Mouse (Mus musculus): ENCODE data around the gene Slc16a9. TPM values are rescaled to one million over a fixed set of nuclear protein-coding genes. Genes with fewer than 3 reads are reported as not detected.

The Slc16a9 gene
- polyA plus RNA-seq (2016; fragmentation: Nextera tagmentation; extraction: Ambion mirVana) = 0.25 and 0.36 TPM in 2 replicates

GRCm38 (mm10) chr10:70244921-70245558 lies at the start of gene Slc16a9:
Gene Slc16a9 (plus strand): TSS chr10:70245100.
- peak; percentile 79 for DNase-seq (ENCODE audit: low spot score)
- no peaks in the 10 kb centered on the region for H3K9me3 ChIP-seq (replicated peaks)
- H3K4me1 ChIP-seq = peaks cover 20% of the 10 kb centered on the region
- H3K27me3 ChIP-seq (ENCODE audit: low read depth, poor library complexity, severe bottlenecking) = peaks cover 58% of the 10 kb centered on the region
- H3K4me3 ChIP-seq = peak within 1 kb of the TSS; percentile 74
- WGBS = under 1% methylated on average over 54 of the region's 54 CpGs
- H3K36me3 ChIP-seq = no peaks in the 10 kb centered on the region
- H3K27ac ChIP-seq (replicated peaks) = peak within 1 kb of the TSS; percentile 81

GRCm38 (mm10) chr10:70195279-70195678 lies 49.6 kb upstream of the Slc16a9 start:
- no peak overlapping the region for H3K27ac ChIP-seq (replicated peaks)
- no peak overlapping the region for H3K4me3 ChIP-seq
- 81% methylated on average over 7 of the region's 7 CpGs for WGBS
- peaks cover 42% of the 10 kb centered on the region for H3K36me3 ChIP-seq
- H3K9me3 ChIP-seq (replicated peaks) = no peaks in the 10 kb centered on the region
- H3K4me1 ChIP-seq = peaks cover 8% of the 10 kb centered on the region; the same call in 1 of the 2 replicates
- H3K27me3 ChIP-seq (ENCODE audit: low read depth, poor library complexity, severe bottlenecking) = no peaks in the 10 kb centered on the region
- DNase-seq (ENCODE audit: low spot score) = no peak

- DNase-seq (ENCODE audit: low spot score) = no peak
These were observed 49.1 kb upstream of the Slc16a9 start for GRCm38 (mm10) chr10:70195786-70196185.

GRCm38 (mm10) chr10:70196666-70197065 lies 48.2 kb upstream of the Slc16a9 start:
- H3K27me3 ChIP-seq (ENCODE audit: low read depth, poor library complexity, severe bottlenecking) = no peaks in the 10 kb centered on the region
- H3K4me3 ChIP-seq = no peak overlapping the region
- no peaks in the 10 kb centered on the region for H3K9me3 ChIP-seq (replicated peaks)
- no peak for DNase-seq (ENCODE audit: low spot score)
- H3K36me3 ChIP-seq = peaks cover 28% of the 10 kb centered on the region
- H3K27ac ChIP-seq (replicated peaks) = no peak overlapping the region
- WGBS = 92% methylated on average over 6 of the region's 6 CpGs
- peaks cover 11% of the 10 kb centered on the region for H3K4me1 ChIP-seq

More at GRCm38 (mm10) chr10:70195786-70196185, 49.1 kb upstream of the Slc16a9 start:
- Histone ChIP-seq H3K4me1 (peaks cover 8% of the 10 kb centered on the region), H3K27me3 (ENCODE audit: low read depth, poor library complexity, severe bottlenecking) (no peaks in the 10 kb centered on the region), H3K9me3 (replicated peaks) (no peaks in the 10 kb centered on the region), H3K36me3 (peaks cover 37% of the 10 kb centered on the region), H3K4me3 (no peak overlapping the region), H3K27ac (replicated peaks) (no peak overlapping the region)
- 65% methylated on average over 7 of the region's 7 CpGs for WGBS

GRCm38 (mm10) chr10:70197601-70198000 lies 47.3 kb upstream of the Slc16a9 start:
- H3K27me3 ChIP-seq (ENCODE audit: low read depth, poor library complexity, severe bottlenecking) = no peaks in the 10 kb centered on the region
- H3K9me3 ChIP-seq (replicated peaks) = no peaks in the 10 kb centered on the region
- peaks cover 11% of the 10 kb centered on the region for H3K4me1 ChIP-seq
- H3K4me3 ChIP-seq = no peak overlapping the region
- WGBS = 84% methylated on average over 2 of the region's 2 CpGs
- no peak for DNase-seq (ENCODE audit: low spot score)
- no peak overlapping the region for H3K27ac ChIP-seq (replicated peaks)
- H3K36me3 ChIP-seq = peaks cover 19% of the 10 kb centered on the region

GRCm38 (mm10) chr10:70198012-70198411 lies 46.9 kb upstream of the Slc16a9 start:
- Histone ChIP-seq H3K9me3 (replicated peaks) (no peaks in the 10 kb centered on the region), H3K4me1 (peaks cover 11% of the 10 kb centered on the region), H3K27ac (replicated peaks) (no peak overlapping the region), H3K36me3 (peaks cover 15% of the 10 kb centered on the region), H3K27me3 (ENCODE audit: low read depth, poor library complexity, severe bottlenecking) (no peaks in the 10 kb centered on the region), H3K4me3 (no peak overlapping the region)
- no peak for DNase-seq (ENCODE audit: low spot score)
- 81% methylated on average over 6 of the region's 6 CpGs for WGBS

GRCm38 (mm10) chr10:70198951-70199463 lies 45.9 kb upstream of the Slc16a9 start:
- no peak overlapping the region for H3K4me3 ChIP-seq
- no peak for DNase-seq (ENCODE audit: low spot score)
- 94% methylated on average over 7 of the region's 7 CpGs for WGBS

GRCm38 (mm10) chr10:70199466-70200210 lies 45.3 kb upstream of the Slc16a9 start:
- no peak for DNase-seq (ENCODE audit: low spot score)
- no peaks in the 10 kb centered on the region for H3K9me3 ChIP-seq (replicated peaks)
- peaks cover 8% of the 10 kb centered on the region for H3K4me1 ChIP-seq
- H3K27me3 ChIP-seq (ENCODE audit: low read depth, poor library complexity, severe bottlenecking) = no peaks in the 10 kb centered on the region
- WGBS = 84% methylated on average over 6 of the region's 6 CpGs
- H3K36me3 ChIP-seq = no peaks in the 10 kb centered on the region
- no peak overlapping the region for H3K27ac ChIP-seq (replicated peaks)
- H3K4me3 ChIP-seq = no peak overlapping the region

More at GRCm38 (mm10) chr10:70198951-70199463, 45.9 kb upstream of the Slc16a9 start:
- Histone ChIP-seq H3K27ac (replicated peaks) (no peak overlapping the region), H3K4me1 (peaks cover 11% of the 10 kb centered on the region), H3K36me3 (peaks cover 5% of the 10 kb centered on the region), H3K9me3 (replicated peaks) (no peaks in the 10 kb centered on the region), H3K27me3 (ENCODE audit: low read depth, poor library complexity, severe bottlenecking) (no peaks in the 10 kb centered on the region)

DNA sequence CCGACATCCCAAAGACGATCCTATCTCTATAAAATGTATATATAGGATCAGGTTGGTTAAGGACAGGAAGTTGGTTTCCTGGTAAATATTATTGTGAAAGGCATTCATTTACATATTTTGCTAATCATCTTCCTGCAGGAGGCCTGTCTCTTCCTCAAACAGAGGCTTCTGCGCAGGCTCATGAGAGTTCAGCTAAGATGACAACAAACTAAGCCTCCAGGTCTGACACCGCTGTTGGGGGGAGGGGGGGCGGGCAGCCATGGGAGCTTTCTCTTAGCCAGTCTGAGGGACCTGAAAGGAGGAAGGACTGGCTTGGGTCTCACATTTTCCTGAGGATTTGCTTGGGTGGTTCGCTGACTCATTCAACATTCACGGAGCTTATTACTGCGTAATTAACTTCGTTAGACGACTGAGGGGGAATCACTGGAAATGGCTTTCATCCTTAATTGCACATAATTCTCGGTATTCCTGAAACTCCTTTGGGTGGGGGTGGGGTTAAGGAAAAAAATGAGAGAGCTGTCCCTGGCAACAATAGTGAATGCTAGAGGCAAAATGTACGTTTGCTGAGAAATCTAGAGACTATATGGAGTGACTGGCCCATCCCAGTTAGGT lies 43.9 kb upstream of the Slc16a9 start:
- no peaks in the 10 kb centered on the region for H3K27me3 ChIP-seq (ENCODE audit: low read depth, poor library complexity, severe bottlenecking)
- no peaks in the 10 kb centered on the region for H3K36me3 ChIP-seq
- WGBS = 73% methylated on average over 12 of the region's 12 CpGs
- H3K4me3 ChIP-seq = no peak overlapping the region
- no peak for DNase-seq (ENCODE audit: low spot score)
- H3K9me3 ChIP-seq (replicated peaks) = no peaks in the 10 kb centered on the region
- H3K4me1 ChIP-seq = peaks cover 12% of the 10 kb centered on the region
- H3K27ac ChIP-seq (replicated peaks) = no peak overlapping the region

DNA sequence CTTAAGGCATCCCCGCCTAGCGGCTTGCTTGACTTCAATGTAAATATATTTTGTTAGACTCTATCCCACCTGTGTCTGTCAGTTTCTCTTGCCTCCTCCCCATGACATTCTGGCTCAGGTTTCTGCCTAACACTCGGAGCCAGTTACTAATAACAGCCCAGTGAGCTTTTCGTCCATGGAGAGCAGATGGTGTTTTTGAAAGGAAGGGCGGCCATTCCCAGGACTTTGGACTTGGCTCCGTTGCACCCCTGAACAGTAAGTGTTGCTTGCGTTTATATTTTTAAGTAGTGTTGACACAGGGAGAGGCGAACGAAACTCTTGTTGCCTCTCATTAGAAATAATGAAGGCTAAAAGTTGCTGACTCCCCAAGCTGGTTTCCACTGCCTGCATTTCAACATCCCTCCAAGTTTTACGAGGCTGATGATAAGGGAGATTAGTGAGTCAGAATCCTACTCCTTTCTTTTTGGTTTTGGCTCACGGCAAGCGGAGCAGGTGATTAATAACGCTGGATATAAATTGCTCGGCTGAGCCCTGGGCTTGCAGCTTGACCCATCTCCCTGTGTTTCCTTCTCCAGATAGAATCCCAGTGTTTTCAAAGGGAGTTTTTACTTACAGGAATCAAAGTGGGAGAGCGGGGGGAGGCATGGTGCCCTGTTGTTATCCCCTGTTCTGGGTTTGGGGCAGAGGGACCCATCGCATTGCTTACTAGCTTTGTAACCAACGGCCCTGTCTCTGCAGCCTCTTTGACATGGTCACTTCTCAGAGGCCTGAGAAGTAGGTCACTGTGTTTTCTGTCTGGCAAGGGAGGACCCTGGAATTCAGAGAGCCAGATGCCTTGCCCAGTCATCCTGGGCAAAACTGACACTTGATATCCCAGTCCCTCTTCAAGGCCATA lies 40.1 kb upstream of the Slc16a9 start, which contains the start of gene Mrln:
Mrln (plus strand) TSS at position 160 of the 895 bp plus-strand sequence.
- Histone ChIP-seq H3K4me1 (peaks cover 8% of the 10 kb centered on the region; the same call in 1 of the 2 replicates), H3K36me3 (no peaks in the 10 kb centered on the region), H3K27me3 (ENCODE audit: low read depth, poor library complexity, severe bottlenecking) (no peaks in the 10 kb centered on the region), H3K27ac (replicated peaks) (no peak within 1 kb of the TSS), H3K4me3 (no peak within 1 kb of the TSS), H3K9me3 (replicated peaks) (no peaks in the 10 kb centered on the region)
- WGBS = 75% methylated on average over 17 of the region's 17 CpGs
- no peak for DNase-seq (ENCODE audit: low spot score)

GRCm38 (mm10) chr10:70211281-70211680 lies 33.6 kb upstream of the Slc16a9 start:
- no peak overlapping the region for H3K4me3 ChIP-seq
- no peaks in the 10 kb centered on the region for H3K9me3 ChIP-seq (replicated peaks)
- DNase-seq (ENCODE audit: low spot score) = no peak
- H3K27ac ChIP-seq (replicated peaks) = no peak overlapping the region
- H3K4me1 ChIP-seq = no peaks in the 10 kb centered on the region
- 91% methylated on average over 9 of the region's 9 CpGs for WGBS
- H3K36me3 ChIP-seq = no peaks in the 10 kb centered on the region
- no peaks in the 10 kb centered on the region for H3K27me3 ChIP-seq (ENCODE audit: low read depth, poor library complexity, severe bottlenecking)

- DNase-seq (ENCODE audit: low spot score) = no peak
- 66% methylated on average over 5 of the region's 5 CpGs for WGBS
- H3K4me1 ChIP-seq = no peaks in the 10 kb centered on the region
- H3K4me3 ChIP-seq = no peak overlapping the region
- no peaks in the 10 kb centered on the region for H3K36me3 ChIP-seq
- no peaks in the 10 kb centered on the region for H3K9me3 ChIP-seq (replicated peaks)
- H3K27ac ChIP-seq (replicated peaks) = no peak overlapping the region
- no peaks in the 10 kb centered on the region for H3K27me3 ChIP-seq (ENCODE audit: low read depth, poor library complexity, severe bottlenecking)
These were observed 23.9 kb upstream of the Slc16a9 start for GRCm38 (mm10) chr10:70220971-70221370.
